Mouse (Mus musculus) liver, adult 2 months (tissue): ENCODE data around the gene Borcs5.

Experiments
- CTCF ChIP-seq: fragments of 200-500 bp; IDR thresholded peaks from 2 replicates; pipeline ENCODE4 v1.5.1; 2011; ENCODE audit warnings: low read depth, low read length, control low read depth
- POLR2A ChIP-seq: fragments of 200-500 bp; IDR thresholded peaks from 2 replicates; pipeline ENCODE4 v1.6.1; 2011; ENCODE audit warnings: low read length, control low read depth; ENCODE audit not compliant: insufficient read depth; ENCODE audit errors: extremely low read depth

- TF ChIP-seq CTCF (no peak), POLR2A (no peak)
Observed at GRCm38 (mm10) chr6:134610380-134610779, 28.9 kb upstream of the Borcs5 start.
